Mouse (Mus musculus) myocyte (in vitro differentiated cells): ENCODE data around the gene Cdr2. TPM values are rescaled to one million over a fixed set of nuclear protein-coding genes. Genes with fewer than 3 reads are reported as not detected.

Experiments
- H3K27me3 ChIP-seq: one replicate; pipeline ENCODE4 v1.6.1; 2011; ENCODE audit not compliant: control insufficient read depth, insufficient read depth, insufficient read length
- H3K36me3 ChIP-seq: one replicate; pipeline ENCODE4 v1.6.1; 2011; ENCODE audit not compliant: control insufficient read depth, insufficient read depth
- H3K4me2 ChIP-seq: one replicate; pipeline ENCODE4 v1.6.1; 2011; ENCODE audit warnings: low read depth, control low read depth
- H3K4me3 ChIP-seq: one replicate; pipeline ENCODE4 v1.5.1; 2011; ENCODE audit warnings: mild to moderate bottlenecking, control low read depth, moderate library complexity
- H3K79me2 ChIP-seq: one replicate; pipeline ENCODE4 v1.6.1; 2011; ENCODE audit not compliant: control insufficient read depth, insufficient read depth
- H3ac ChIP-seq: one replicate; pipeline ENCODE4 v1.6.1; 2011; ENCODE audit not compliant: control insufficient read depth, insufficient read length
- CEBPB ChIP-seq: IDR thresholded peaks from 2 replicates; pipeline ENCODE4 v1.6.1; 2011; ENCODE audit warnings: mild to moderate bottlenecking, moderate library complexity; ENCODE audit not compliant: poor library complexity, insufficient read depth, severe bottlenecking
- E2F4 ChIP-seq: IDR thresholded peaks from one replicate; pipeline ENCODE4 v1.6.1; 2011; ENCODE audit warnings: mild to moderate bottlenecking, control low read depth, moderate library complexity; ENCODE audit not compliant: insufficient read depth
- MAX ChIP-seq: IDR thresholded peaks from one replicate; pipeline ENCODE4 v1.6.1; 2011; ENCODE audit warnings: low read depth, mild to moderate bottlenecking, control low read depth
- MYOD1 ChIP-seq, 3 experiments: IDR thresholded peaks; one replicate each; pipeline ENCODE4 v1.6.1; 2011; ENCODE audit warnings: control low read depth in 2 of 3, low read depth in 2 of 3, mild to moderate bottlenecking in 2 of 3, moderate library complexity in 1 of 3; ENCODE audit not compliant: insufficient read length in 2 of 3, control insufficient read depth in 1 of 3
- MYOG ChIP-seq, 3 experiments: IDR thresholded peaks; one replicate each; pipeline ENCODE4 v1.6.1; 2011; ENCODE audit warnings: control low read depth in 2 of 3, low read depth in 2 of 3, mild to moderate bottlenecking in 2 of 3; ENCODE audit not compliant: insufficient read length in 2 of 3, control insufficient read depth in 1 of 3, insufficient read depth in 1 of 3
- POLR2A ChIP-seq: IDR thresholded peaks from one replicate; pipeline ENCODE4 v1.6.1; 2011; ENCODE audit warnings: low read depth, mild to moderate bottlenecking, control low read depth, moderate library complexity; ENCODE audit not compliant: insufficient read length
- POLR2AphosphoS2 ChIP-seq: IDR thresholded peaks from one replicate; pipeline ENCODE4 v1.6.1; 2011; ENCODE audit warnings: low read depth, control low read depth; ENCODE audit not compliant: insufficient read length
- REST ChIP-seq: IDR thresholded peaks from one replicate; pipeline ENCODE4 v1.6.1; 2011; ENCODE audit warnings: mild to moderate bottlenecking, control low read depth, moderate library complexity; ENCODE audit not compliant: insufficient read depth, insufficient read length
- SRF ChIP-seq: IDR thresholded peaks from one replicate; pipeline ENCODE4 v1.6.1; 2011; ENCODE audit warnings: low read depth; ENCODE audit not compliant: control insufficient read depth, insufficient read length
- TCF12 ChIP-seq: IDR thresholded peaks from one replicate; pipeline ENCODE4 v1.6.1; 2011; ENCODE audit warnings: mild to moderate bottlenecking, control low read depth; ENCODE audit not compliant: poor library complexity, insufficient read depth, severe bottlenecking
- TCF3 ChIP-seq: IDR thresholded peaks from one replicate; pipeline ENCODE4 v1.6.1; 2011; ENCODE audit warnings: low read depth, control low read depth; ENCODE audit not compliant: insufficient read length
- USF1 ChIP-seq: IDR thresholded peaks from one replicate; pipeline ENCODE4 v1.6.1; 2011; ENCODE audit warnings: low read depth, mild to moderate bottlenecking, control low read depth, moderate library complexity
- polyA plus RNA-seq: library from polyadenylated mRNA; unstranded; fragments of >200 nt; fragmentation: generic; extraction: Trizol; gene quantifications from one replicate; pipeline ENCODE4 v1.2.1, GENCODE M21; 2012; ENCODE audit warnings: missing spikeins

Gene Cdr2
- polyA plus RNA-seq, 1 experiment: 9.6 TPM

DNA sequence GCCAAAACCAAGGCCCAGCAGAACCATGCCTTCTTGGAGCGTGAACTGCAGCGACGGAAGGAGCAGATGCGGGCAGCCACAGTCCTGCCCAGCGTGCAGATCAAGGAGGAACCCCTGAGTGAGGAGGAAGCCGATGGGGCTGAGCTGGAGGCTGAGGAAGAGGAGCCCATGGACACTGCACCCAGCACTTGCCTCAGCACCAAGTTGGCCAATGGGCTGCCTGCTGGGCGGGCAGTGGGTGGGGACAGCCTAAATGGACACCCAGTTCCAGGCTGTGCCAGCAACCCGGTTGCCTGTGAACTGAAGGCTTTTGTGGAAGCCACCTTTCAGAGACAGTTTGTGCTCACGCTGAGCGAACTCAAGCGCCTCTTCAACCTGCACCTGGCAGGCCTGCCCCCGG lies 41.8 kb downstream of the Cdr2 start:
- H3K4me3 ChIP-seq: no peak overlapping the region
- H3K27me3 ChIP-seq: no peaks in the 10 kb centered on the region
- H3ac ChIP-seq: no peak overlapping the region
- H3K4me2 ChIP-seq: no peak overlapping the region
- no peak for TF ChIP-seq MAX
- TF ChIP-seq USF1: no peak
- no peak for TF ChIP-seq SRF
- TF ChIP-seq POLR2AphosphoS2: no peak
- TF ChIP-seq TCF3: no peak
- no peak for TF ChIP-seq MYOG (IDR thresholded peaks at IDR 0.05; ENCODE audit: control insufficient read depth in 1 of 3, insufficient read depth in 1 of 3, insufficient read length in 2 of 3, low read depth in 2 of 3)
- no peak for TF ChIP-seq POLR2A
- TF ChIP-seq TCF12: no peak
- no peak for TF ChIP-seq E2F4
- TF ChIP-seq MYOD1 (IDR thresholded peaks at IDR 0.05; ENCODE audit: control insufficient read depth in 1 of 3, insufficient read length in 2 of 3, low read depth in 2 of 3): no peak
- TF ChIP-seq CEBPB: no peak
- TF ChIP-seq REST: no peak
- H3K79me2 ChIP-seq: no peaks in the 10 kb centered on the region
- H3K36me3 ChIP-seq: peaks cover 2% of the 10 kb centered on the region

DNA sequence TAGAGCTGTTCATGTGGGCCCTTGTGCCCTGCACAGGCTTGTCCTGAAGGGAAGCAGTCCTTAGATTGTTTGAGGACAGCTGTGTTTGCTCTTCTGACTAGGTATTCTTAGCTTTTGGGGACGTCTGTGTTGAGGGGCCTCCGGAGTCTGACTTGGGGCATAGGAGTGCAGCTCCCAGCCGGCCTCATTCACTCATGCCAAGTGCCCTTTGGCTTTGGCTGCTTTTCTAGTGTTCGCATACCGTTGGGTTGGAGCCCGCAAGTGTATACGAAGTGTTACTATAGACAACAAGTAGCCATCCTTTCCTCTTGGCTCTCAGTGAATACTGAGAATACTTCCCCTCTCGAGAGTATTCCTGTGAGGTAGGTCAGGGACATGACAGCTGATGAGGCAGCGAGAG lies 43.9 kb downstream of the Cdr2 start:
- H3K4me2 ChIP-seq: no peak overlapping the region
- H3K4me3 ChIP-seq: no peak overlapping the region
- H3ac ChIP-seq: no peak overlapping the region
- TF ChIP-seq REST (no peak), SRF (no peak), E2F4 (no peak), CEBPB (no peak), USF1 (no peak), TCF3 (no peak), MAX (no peak), POLR2AphosphoS2 (no peak)
- no peaks in the 10 kb centered on the region for H3K36me3 ChIP-seq
- no peaks in the 10 kb centered on the region for H3K27me3 ChIP-seq
- H3K79me2 ChIP-seq: no peaks in the 10 kb centered on the region

DNA sequence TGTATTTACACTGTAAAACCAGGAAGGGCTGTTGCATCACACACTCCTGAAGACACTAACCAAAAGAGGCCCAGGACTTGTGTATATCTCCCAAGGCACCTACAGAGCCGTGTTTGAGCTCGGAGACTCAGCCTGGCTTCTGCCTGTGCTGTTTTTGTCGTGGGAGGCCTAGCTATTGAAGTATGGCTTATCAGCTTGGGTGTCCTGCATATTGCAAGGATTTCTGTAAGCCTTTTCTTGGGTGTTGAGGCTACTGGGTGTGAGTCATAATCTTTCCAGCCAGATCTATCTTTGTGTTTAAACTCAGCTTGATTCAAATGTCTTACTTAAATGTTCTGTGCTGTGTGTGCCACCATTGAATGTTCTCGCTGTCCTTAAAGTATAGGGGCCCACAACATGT lies 45.6 kb downstream of the Cdr2 start:
- Histone ChIP-seq H3K27me3 (no peaks in the 10 kb centered on the region), H3K4me3 (no peak overlapping the region), H3ac (no peak overlapping the region), H3K79me2 (no peaks in the 10 kb centered on the region), H3K4me2 (no peak overlapping the region), H3K36me3 (no peaks in the 10 kb centered on the region)
- TF ChIP-seq TCF12 (no peak), MYOD1 (IDR thresholded peaks at IDR 0.05; ENCODE audit: control insufficient read depth in 1 of 3, insufficient read length in 2 of 3, low read depth in 2 of 3) (no peak), E2F4 (no peak), POLR2A (no peak)

DNA sequence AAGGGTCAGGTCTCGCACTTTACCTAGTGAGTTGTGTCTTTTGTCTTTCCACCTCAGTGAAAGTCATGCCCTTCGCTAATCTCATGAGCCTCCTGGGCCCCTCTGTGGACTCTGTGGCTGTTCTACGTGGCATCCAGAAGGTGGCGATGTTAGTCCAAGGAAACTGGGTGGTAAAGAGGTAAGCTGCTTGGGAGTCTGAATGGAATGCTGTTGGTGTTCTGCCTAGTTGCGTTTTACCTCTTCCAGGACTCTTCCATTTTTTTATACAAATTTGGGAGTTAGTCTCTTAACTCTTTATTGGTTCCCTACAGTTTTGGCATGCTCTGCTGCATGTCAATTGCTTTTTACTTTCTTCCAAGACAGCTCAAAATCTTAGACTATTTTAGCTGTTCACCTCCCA lies 47.4 kb downstream of the Cdr2 start:
- Histone ChIP-seq H3K4me2 (no peak overlapping the region), H3ac (no peak overlapping the region), H3K36me3 (peaks cover 8% of the 10 kb centered on the region), H3K79me2 (no peaks in the 10 kb centered on the region), H3K27me3 (no peaks in the 10 kb centered on the region), H3K4me3 (no peak overlapping the region)
- no peak for TF ChIP-seq REST
- no peak for TF ChIP-seq SRF
- TF ChIP-seq MYOG (IDR thresholded peaks at IDR 0.05; ENCODE audit: control insufficient read depth in 1 of 3, insufficient read depth in 1 of 3, insufficient read length in 2 of 3, low read depth in 2 of 3): no peak
- TF ChIP-seq MAX: no peak
- TF ChIP-seq USF1: no peak

DNA sequence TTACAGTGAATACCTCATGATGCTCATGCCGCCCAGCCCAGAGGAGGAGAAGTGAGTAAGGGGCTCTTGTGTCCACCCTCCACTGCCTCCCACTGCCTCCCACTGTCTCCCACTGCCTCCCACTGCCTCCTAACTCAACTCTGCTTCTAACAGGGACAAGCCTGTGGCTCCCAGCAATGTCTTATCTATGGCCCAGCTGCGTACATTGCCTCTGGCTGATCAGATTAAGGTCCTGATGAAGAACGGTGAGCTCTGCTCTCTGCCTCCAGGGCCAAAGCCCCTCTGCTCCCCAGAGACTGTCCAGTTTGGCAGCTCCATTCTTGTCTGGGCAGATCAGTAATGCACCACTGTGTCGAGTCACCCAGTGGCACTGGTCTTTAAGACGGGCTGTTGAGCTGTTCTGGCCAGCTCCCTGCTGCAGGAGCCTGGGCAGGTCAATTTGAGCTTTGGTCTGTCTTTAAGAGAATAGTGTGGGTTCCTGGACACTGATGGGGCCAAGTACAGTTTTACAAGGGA lies 48.4 kb downstream of the Cdr2 start:
- TF ChIP-seq USF1: no peak
- TF ChIP-seq POLR2AphosphoS2: no peak
- TF ChIP-seq CEBPB: no peak
- no peak for TF ChIP-seq TCF12
- no peak for TF ChIP-seq TCF3
- no peak for TF ChIP-seq MYOG (IDR thresholded peaks at IDR 0.05; ENCODE audit: control insufficient read depth in 1 of 3, insufficient read depth in 1 of 3, insufficient read length in 2 of 3, low read depth in 2 of 3)
- TF ChIP-seq REST: no peak
- H3ac ChIP-seq: no peak overlapping the region
- no peak overlapping the region for H3K4me2 ChIP-seq
- no peaks in the 10 kb centered on the region for H3K79me2 ChIP-seq
- no peak overlapping the region for H3K4me3 ChIP-seq
- H3K36me3 ChIP-seq: peaks cover 18% of the 10 kb centered on the region
- H3K27me3 ChIP-seq: no peaks in the 10 kb centered on the region
